Mouse (Mus musculus) heart, adult 2 months (tissue): ENCODE measurements around the gene Map4. TPM values are rescaled to one million over a fixed set of nuclear protein-coding genes. Genes with fewer than 3 reads are reported as not detected.
A peak's percentile ranks its signal among the peaks of the same experiment; 100 is the strongest.
"Not testable (repeated sequence)": the region's sequence is repeated elsewhere in the genome, so short reads cannot be mapped to it uniquely, and the experiment has no call there.

ENCODE experiments used
- DNase-seq, 2 experiments: peaks; one replicate each; pipeline ENCODE4 v3.0.0; 2021
- H3K27ac ChIP-seq: fragments of 200-600 bp; 2 replicates; pipeline ENCODE4 v1.8.1; 2022
- H3K27me3 ChIP-seq: fragments of 200-500 bp; 2 replicates; pipeline ENCODE4 v1.6.1; 2012; ENCODE audit warnings: mild to moderate bottlenecking, low read length, inconsistent platforms, mixed read lengths; ENCODE audit not compliant: control insufficient read depth, insufficient read depth
- H3K36me3 ChIP-seq: fragments of 200-500 bp; 2 replicates; pipeline ENCODE4 v1.6.1; 2012; ENCODE audit warnings: low read length, inconsistent platforms; ENCODE audit not compliant: control insufficient read depth, insufficient read depth
- H3K4me1 ChIP-seq: fragments of 200-500 bp; 2 replicates; pipeline ENCODE4 v1.6.1; 2011; ENCODE audit warnings: low read length; ENCODE audit not compliant: control insufficient read depth, insufficient read depth
- H3K4me3 ChIP-seq: fragments of 200-600 bp; 2 replicates; pipeline ENCODE4 v1.8.1; 2022
- H3K79me2 ChIP-seq: fragments of 200-500 bp; replicated peaks from 2 replicates; pipeline ENCODE4 v1.6.1; 2012; ENCODE audit warnings: mild to moderate bottlenecking, inconsistent platforms, low read length, moderate library complexity, mixed read lengths; ENCODE audit not compliant: control insufficient read depth, insufficient read depth
- H3K9ac ChIP-seq: fragments of 200-500 bp; 2 replicates; pipeline ENCODE4 v1.6.1; 2012; ENCODE audit warnings: low read depth, mild to moderate bottlenecking, control low read depth, inconsistent platforms, low read length, mixed read lengths
- CTCF ChIP-seq: fragments of 200-600 bp; IDR thresholded peaks from 2 replicates; pipeline ENCODE4 v1.8.1; 2022; ENCODE audit warnings: antibody characterized with exemption, mild to moderate bottlenecking, moderate library complexity
- EP300 ChIP-seq: fragments of 200-500 bp; IDR thresholded peaks from 2 replicates; pipeline ENCODE4 v1.6.1; 2011; ENCODE audit warnings: low read depth, low read length, control low read depth; ENCODE audit not compliant: insufficient read depth
- POLR2A ChIP-seq: fragments of 200-500 bp; IDR thresholded peaks from 2 replicates; pipeline ENCODE4 v1.6.1; 2011; ENCODE audit warnings: mild to moderate bottlenecking, low read depth, low read length, control low read depth; ENCODE audit not compliant: insufficient read depth
- WGBS: fragments of 180-500 bp; shearing (Covaris S2); methylation state at CpG from one replicate; pipeline ENCODE4 v1.1.7; 2018; 5-methylcytosine and 5-hydroxymethylcytosine counted together
- intact Hi-C: fragments of 180-260 bp; cut with DNase I; formaldehyde crosslinking; loops from one replicate; pipeline ENCODE4 v1.15.1; 2025
- polyA plus RNA-seq: library from polyadenylated mRNA; depleted of rRNA; stranded (reverse); fragments of >200 nt; gene quantifications from 2 replicates; pipeline ENCODE4 v1.2.3, GENCODE M21; 2012
- total RNA-seq, 2 experiments: library from RNA; stranded (reverse); gene quantifications; 2 replicates each; pipeline ENCODE4 v1.2.3; 2021

Map4 gene
- total and polyA plus RNA-seq, 3 experiments = 183 to 331 (median 279) TPM

- WGBS = 48% methylated on average over 1 of the region's 1 CpGs
- Histone ChIP-seq H3K36me3 (peaks cover 2% of the 10 kb centered on the region; the same call in 1 of the 2 replicates), H3K79me2 (no peaks in the 10 kb centered on the region), H3K9ac (peak overlapping the region; percentile 95; the same call in 1 of the 2 replicates), H3K27ac (no peak overlapping the region; the same call in 1 of the 2 replicates), H3K4me1 (peaks cover 2% of the 10 kb centered on the region), H3K27me3 (no peaks in the 10 kb centered on the region), H3K4me3 (peak overlapping the region; percentile 69)
- TF ChIP-seq EP300 (no peak), CTCF (no peak), POLR2A (no peak)
- DNase-seq = no peak
- intact Hi-C loops = no loop called here
These were observed 187.0 kb downstream of the Map4 start for GRCm38 (mm10) chr9:110118249-110118648.

- no peaks in the 10 kb centered on the region for H3K27me3 ChIP-seq
- WGBS = 80% methylated on average over 4 of the region's 4 CpGs
- no peaks in the 10 kb centered on the region for H3K79me2 ChIP-seq
- no peak overlapping the region for H3K4me3 ChIP-seq
- TF ChIP-seq CTCF (no peak), POLR2A (no peak), EP300 (no peak)
- H3K36me3 ChIP-seq = peaks cover 2% of the 10 kb centered on the region; the same call in 1 of the 2 replicates
- no peak for DNase-seq
- no peak overlapping the region for H3K27ac ChIP-seq
- intact Hi-C loops = no loop called here
- H3K4me1 ChIP-seq = peaks cover under 1% of the 10 kb centered on the region; the same call in 1 of the 2 replicates
- H3K9ac ChIP-seq = no peak overlapping the region
These were observed 190.2 kb downstream of the Map4 start for GRCm38 (mm10) chr9:110121424-110121823.

- no peak for DNase-seq
- Histone ChIP-seq H3K79me2 (no peaks in the 10 kb centered on the region), H3K27me3 (no peaks in the 10 kb centered on the region), H3K9ac (no peak overlapping the region), H3K4me3 (no peak overlapping the region), H3K27ac (no peak overlapping the region), H3K4me1 (no peaks in the 10 kb centered on the region), H3K36me3 (peaks cover 2% of the 10 kb centered on the region; the same call in 1 of the 2 replicates)
- TF ChIP-seq EP300 (no peak), POLR2A (no peak), CTCF (no peak)
- intact Hi-C loops = no loop called here
- WGBS = 74% methylated on average over 2 of the region's 2 CpGs
These were observed 192.1 kb downstream of the Map4 start for GRCm38 (mm10) chr9:110123322-110123721.

GRCm38 (mm10) chr9:110124008-110124540 is 192.8 kb downstream of the Map4 start:
- WGBS = 59% methylated on average over 2 of the region's 2 CpGs
- intact Hi-C loops, H3K27me3 ChIP-seq, DNase-seq, H3K9ac ChIP-seq, H3K36me3 ChIP-seq, H3K4me1 ChIP-seq, H3K4me3 ChIP-seq, H3K79me2 ChIP-seq, H3K27ac ChIP-seq: not testable (repeated sequence)
- 0 out of 2 replicates have a peak, but pooled peaks have one; percentile 8 for TF ChIP-seq CTCF

DNA sequence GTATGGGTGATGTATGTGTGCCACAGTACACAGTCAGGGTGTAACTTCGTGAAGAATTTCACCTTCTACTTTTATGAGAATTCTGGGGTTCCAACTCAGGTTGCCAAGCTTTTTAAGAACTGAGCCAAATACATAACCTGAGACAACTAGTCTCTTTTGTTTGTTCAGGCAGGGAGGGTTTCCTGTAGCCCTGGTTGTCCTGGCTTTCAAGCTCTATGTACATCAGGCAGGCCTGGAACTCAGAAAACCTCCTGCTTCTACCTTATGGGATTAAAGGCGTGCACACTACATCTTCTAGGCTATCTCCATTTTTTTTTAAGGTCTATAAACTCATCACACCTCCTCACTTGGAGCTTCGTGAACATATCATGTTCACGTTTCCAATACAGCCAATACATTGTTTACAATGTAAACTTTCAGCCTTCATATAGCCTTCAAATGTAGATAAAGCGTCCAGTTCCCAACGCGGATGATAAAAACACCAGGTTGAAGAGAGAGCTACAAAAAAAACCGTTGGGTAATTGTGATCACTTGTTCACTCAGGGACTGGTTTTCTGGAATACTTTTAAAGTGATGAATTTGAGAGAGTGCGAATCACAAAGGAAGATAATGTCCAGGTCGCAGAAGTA is 199.8 kb downstream of the Map4 start:
- no peak for TF ChIP-seq EP300
- no peak for TF ChIP-seq CTCF
- no peak for TF ChIP-seq POLR2A
- Histone ChIP-seq H3K4me1 (no peaks in the 10 kb centered on the region; the same call in none of the 2 replicates), H3K27me3 (no peaks in the 10 kb centered on the region), H3K4me3 (peak overlapping the region; percentile 85), H3K27ac (peak overlapping the region; percentile 90), H3K36me3 (peaks cover 2% of the 10 kb centered on the region; the same call in 1 of the 2 replicates), H3K9ac (peak overlapping the region; percentile 55), H3K79me2 (peaks cover 2% of the 10 kb centered on the region)
- intact Hi-C loops = loop anchor here (1.0 to 2.0 kb wide), 2 partner anchors 14 to 30 kb away; partner anchors contain the start of genes Dhx30 and Smarcc1
- no peak for DNase-seq
- WGBS = 16% methylated on average over 10 of the region's 10 CpGs

DNA sequence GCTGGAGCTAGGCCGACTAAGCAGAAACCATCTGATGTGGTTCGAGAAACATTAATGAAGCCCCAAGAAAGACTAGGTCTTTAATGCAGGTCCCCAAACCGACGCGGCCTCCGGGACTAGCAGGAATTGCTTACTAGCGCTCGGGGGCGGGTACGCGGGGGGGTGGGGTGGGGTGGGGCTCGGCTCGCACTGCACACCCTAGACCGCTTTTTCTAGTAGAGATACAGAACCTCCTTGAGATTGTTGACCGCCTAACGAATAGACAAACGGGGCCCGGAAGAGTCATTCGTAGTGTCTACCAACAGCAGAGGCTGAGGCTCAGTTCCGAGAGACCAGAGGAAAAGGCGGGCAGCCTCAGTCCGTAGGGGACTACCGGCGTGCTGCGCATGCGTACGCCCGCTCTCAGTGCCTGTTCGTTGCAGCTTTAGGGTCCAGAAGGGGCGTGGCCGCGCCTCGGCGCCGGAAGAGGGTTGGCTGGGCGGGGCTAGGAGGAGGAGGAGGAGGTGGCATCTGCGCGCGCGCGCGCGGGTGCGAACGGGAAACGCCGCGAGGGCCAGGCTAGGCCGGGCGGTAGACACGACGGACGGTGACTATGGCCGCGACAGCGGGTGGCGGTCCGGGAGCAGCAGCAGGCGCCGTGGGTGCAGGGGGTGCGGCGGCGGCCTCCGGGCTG is 200.4 kb downstream of the Map4 start:
- peak; percentile 99 to 100 for DNase-seq
- no peaks in the 10 kb centered on the region for H3K27me3 ChIP-seq
- H3K36me3 ChIP-seq = peaks cover 2% of the 10 kb centered on the region; the same call in 1 of the 2 replicates
- H3K4me3 ChIP-seq = peak overlapping the region; percentile 85
- peaks cover 2% of the 10 kb centered on the region for H3K79me2 ChIP-seq
- peak overlapping the region; percentile 81 for H3K9ac ChIP-seq
- no peaks in the 10 kb centered on the region; the same call in none of the 2 replicates for H3K4me1 ChIP-seq
- intact Hi-C loops = loop anchor here (1.0 to 2.0 kb wide), 2 partner anchors 14 to 31 kb away; partner anchors contain the start of genes Dhx30 and Smarcc1
- peak overlapping the region; percentile 90 for H3K27ac ChIP-seq
- peak; percentile 96 for TF ChIP-seq POLR2A
- TF ChIP-seq CTCF = no peak
- no peak for TF ChIP-seq EP300
- WGBS = under 1% methylated on average over 60 of the region's 64 CpGs
